Mouse (Mus musculus): ENCODE data around the gene Msmo1. TPM values are rescaled to one million over a fixed set of nuclear protein-coding genes. Genes with fewer than 3 reads are reported as not detected.

The Msmo1 gene
- total and polyA plus RNA-seq, 3 experiments: 4.1 to 9.6 (median 6.6) TPM

DNA sequence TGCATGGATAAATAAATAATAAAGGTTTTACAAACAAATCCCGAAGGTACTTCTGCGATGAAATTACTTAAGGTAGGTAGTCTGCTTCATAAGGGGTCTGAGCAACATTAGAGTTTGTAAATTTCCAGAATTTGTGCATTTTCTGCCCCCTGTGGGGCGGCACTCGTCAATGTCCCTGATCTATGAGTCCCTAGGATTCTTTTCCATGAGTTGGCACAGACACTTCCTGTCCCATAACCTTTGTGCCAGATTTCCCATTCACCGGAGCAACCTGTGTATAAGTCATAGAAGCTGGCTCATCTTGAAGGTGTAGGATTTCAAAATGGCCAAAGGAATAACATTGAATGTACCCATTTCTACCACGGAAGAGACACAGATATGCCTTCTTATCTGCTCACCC lies 43.3 kb downstream of the Msmo1 start:
- Histone ChIP-seq H3K27me3 (ENCODE audit: control insufficient read depth, insufficient read depth, low read length) (no peaks in the 10 kb centered on the region), H3K27ac (no peak overlapping the region), H3K9ac (ENCODE audit: low read depth, low read length) (no peak overlapping the region), H3K79me2 (replicated peaks; ENCODE audit: control insufficient read depth, insufficient read depth, low read length) (no peaks in the 10 kb centered on the region), H3K4me3 (no peak overlapping the region), H3K4me1 (ENCODE audit: control insufficient read depth, insufficient read depth, low read length) (peaks cover 6% of the 10 kb centered on the region; the same call in 1 of the 2 replicates), H3K36me3 (ENCODE audit: control insufficient read depth, insufficient read depth, low read length) (peaks cover 2% of the 10 kb centered on the region)
- DNase-seq: no peak
- TF ChIP-seq CTCF (IDR thresholded peaks at IDR 0.05) (no peak), EP300 (IDR thresholded peaks at IDR 0.05; ENCODE audit: insufficient read depth, low read depth, low read length) (no peak), POLR2A (IDR thresholded peaks at IDR 0.05; ENCODE audit: insufficient read depth, low read depth, low read length) (no peak)
- 67% methylated on average over 6 of the region's 6 CpGs for WGBS
- intact Hi-C loops (cut with DNase I): loop anchor here (5.0 kb wide), 2 partner anchors 42 to 252 kb away; partner anchors contain the start of gene Msmo1

DNA sequence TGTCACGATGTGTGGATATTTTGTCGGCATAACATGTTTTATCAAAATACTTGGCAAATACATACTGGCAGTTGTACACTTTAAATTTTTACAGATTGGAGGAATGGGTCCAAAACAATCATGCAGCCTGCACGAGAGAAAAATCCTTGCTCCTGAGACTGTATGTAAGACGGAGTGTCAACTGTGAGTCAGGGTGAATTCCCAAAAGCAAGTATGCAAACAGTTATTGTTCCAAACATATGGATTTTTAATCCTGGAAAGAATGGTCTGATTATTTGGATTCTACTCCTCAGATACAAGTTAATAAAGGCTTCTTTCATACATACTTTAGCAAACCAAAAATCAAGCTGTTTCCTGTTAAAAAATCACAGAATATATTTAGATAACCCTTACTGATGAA lies 44.9 kb downstream of the Msmo1 start:
- H3K4me3 ChIP-seq: no peak overlapping the region
- no peaks in the 10 kb centered on the region for H3K27me3 ChIP-seq (ENCODE audit: control insufficient read depth, insufficient read depth, low read length)
- no peak overlapping the region for H3K9ac ChIP-seq (ENCODE audit: low read depth, low read length)
- H3K79me2 ChIP-seq (replicated peaks; ENCODE audit: control insufficient read depth, insufficient read depth, low read length): no peaks in the 10 kb centered on the region; the same call in 1 of the 2 replicates
- H3K27ac ChIP-seq: peak overlapping the region; percentile 87
- H3K36me3 ChIP-seq (ENCODE audit: control insufficient read depth, insufficient read depth, low read length): peaks cover 2% of the 10 kb centered on the region
- H3K4me1 ChIP-seq (ENCODE audit: control insufficient read depth, insufficient read depth, low read length): peaks cover 6% of the 10 kb centered on the region; the same call in 1 of the 2 replicates
- intact Hi-C loops (cut with DNase I): no loop called here
- DNase-seq: no peak
- 18% methylated on average over 4 of the region's 4 CpGs for WGBS
- TF ChIP-seq EP300 (IDR thresholded peaks at IDR 0.05; ENCODE audit: insufficient read depth, low read depth, low read length) (no peak), CTCF (IDR thresholded peaks at IDR 0.05) (no peak), POLR2A (IDR thresholded peaks at IDR 0.05; ENCODE audit: insufficient read depth, low read depth, low read length) (no peak)

DNA sequence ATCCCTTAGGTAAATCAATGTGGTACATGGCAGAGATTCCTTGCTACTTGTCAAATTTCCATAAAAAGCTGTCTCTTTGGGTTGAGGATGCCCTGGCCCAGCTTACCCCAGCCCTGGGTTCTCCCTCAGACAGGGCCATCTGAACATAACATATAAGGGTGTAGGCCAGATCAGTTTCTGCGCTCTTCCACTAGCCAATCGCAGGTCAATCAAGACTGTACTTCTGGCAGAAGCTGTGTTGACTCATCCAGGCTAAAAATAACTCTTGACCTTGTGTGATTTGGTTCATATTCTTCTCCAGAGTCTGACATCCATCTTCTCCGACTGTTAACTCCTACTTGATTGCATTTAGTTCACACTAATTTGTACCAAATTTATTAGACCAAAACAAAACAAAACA lies 45.4 kb downstream of the Msmo1 start:
- 7% methylated on average over 3 of the region's 3 CpGs for WGBS
- Histone ChIP-seq H3K9ac (ENCODE audit: low read depth, low read length) (no peak overlapping the region), H3K4me3 (no peak overlapping the region), H3K27ac (peak overlapping the region; percentile 87), H3K79me2 (replicated peaks; ENCODE audit: control insufficient read depth, insufficient read depth, low read length) (no peaks in the 10 kb centered on the region; the same call in 1 of the 2 replicates), H3K36me3 (ENCODE audit: control insufficient read depth, insufficient read depth, low read length) (peaks cover 2% of the 10 kb centered on the region), H3K4me1 (ENCODE audit: control insufficient read depth, insufficient read depth, low read length) (peaks cover 6% of the 10 kb centered on the region; the same call in 1 of the 2 replicates), H3K27me3 (ENCODE audit: control insufficient read depth, insufficient read depth, low read length) (no peaks in the 10 kb centered on the region)
- TF ChIP-seq POLR2A (IDR thresholded peaks at IDR 0.05; ENCODE audit: insufficient read depth, low read depth, low read length): no peak
- no peak for TF ChIP-seq CTCF (IDR thresholded peaks at IDR 0.05)
- no peak for TF ChIP-seq EP300 (IDR thresholded peaks at IDR 0.05; ENCODE audit: insufficient read depth, low read depth, low read length)
- intact Hi-C loops (cut with DNase I): no loop called here
- peak in 1 of 2 experiments; percentile 22 for DNase-seq

DNA sequence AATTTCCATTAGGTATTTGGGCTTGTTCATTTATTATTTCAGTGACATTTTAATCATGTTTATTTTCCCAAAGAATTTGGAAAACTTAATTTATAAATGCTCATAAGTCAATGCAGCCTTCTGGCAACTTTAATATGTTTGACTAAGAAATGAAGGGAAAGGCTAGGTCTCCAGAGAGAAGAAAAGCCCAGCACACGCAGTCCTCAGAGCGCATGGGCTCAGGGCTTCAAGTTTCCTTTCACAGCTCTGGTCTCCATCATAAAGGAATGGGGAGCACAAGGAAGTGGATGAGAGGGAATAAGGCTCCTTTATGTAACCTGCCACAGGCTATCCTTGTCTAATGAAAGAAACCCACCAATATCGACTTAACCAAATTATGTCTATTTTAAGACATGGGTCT lies 51.1 kb downstream of the Msmo1 start:
- Histone ChIP-seq H3K27me3 (ENCODE audit: control insufficient read depth, insufficient read depth, low read length) (no peaks in the 10 kb centered on the region), H3K27ac (no peak overlapping the region), H3K9ac (ENCODE audit: low read depth, low read length) (no peak overlapping the region), H3K36me3 (ENCODE audit: control insufficient read depth, insufficient read depth, low read length) (no peaks in the 10 kb centered on the region), H3K4me3 (no peak overlapping the region; the same call in 1 of the 2 replicates), H3K79me2 (replicated peaks; ENCODE audit: control insufficient read depth, insufficient read depth, low read length) (no peaks in the 10 kb centered on the region; the same call in 1 of the 2 replicates), H3K4me1 (ENCODE audit: control insufficient read depth, insufficient read depth, low read length) (no peaks in the 10 kb centered on the region; the same call in 1 of the 2 replicates)
- TF ChIP-seq CTCF (IDR thresholded peaks at IDR 0.05) (no peak), EP300 (IDR thresholded peaks at IDR 0.05; ENCODE audit: insufficient read depth, low read depth, low read length) (no peak), POLR2A (IDR thresholded peaks at IDR 0.05; ENCODE audit: insufficient read depth, low read depth, low read length) (no peak)
- 72% methylated on average over 3 of the region's 3 CpGs for WGBS
- intact Hi-C loops (cut with DNase I): no loop called here
- no peak for DNase-seq

DNA sequence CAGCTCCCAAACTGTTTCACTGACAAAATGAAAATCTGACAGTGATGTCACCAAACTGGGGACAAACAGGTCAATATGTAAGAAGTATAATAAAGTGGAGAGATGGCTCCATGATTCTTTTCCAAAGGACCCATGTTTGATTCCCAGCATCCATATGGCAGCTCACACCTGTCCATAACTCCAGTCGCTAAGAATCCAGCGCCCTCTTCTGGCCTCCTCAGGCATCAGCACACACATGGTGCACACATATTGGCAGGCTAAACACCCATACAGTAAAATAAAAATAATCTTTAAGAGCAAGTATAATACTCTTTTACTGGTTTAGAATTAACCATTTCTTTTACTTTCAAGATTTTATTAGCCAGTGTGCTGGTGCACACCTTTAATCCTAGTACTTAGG lies 57.2 kb downstream of the Msmo1 start:
- intact Hi-C loops (cut with DNase I): no loop called here
- no peak overlapping the region for H3K9ac ChIP-seq (ENCODE audit: low read depth, low read length)
- WGBS: 82% methylated on average over 2 of the region's 2 CpGs

DNA sequence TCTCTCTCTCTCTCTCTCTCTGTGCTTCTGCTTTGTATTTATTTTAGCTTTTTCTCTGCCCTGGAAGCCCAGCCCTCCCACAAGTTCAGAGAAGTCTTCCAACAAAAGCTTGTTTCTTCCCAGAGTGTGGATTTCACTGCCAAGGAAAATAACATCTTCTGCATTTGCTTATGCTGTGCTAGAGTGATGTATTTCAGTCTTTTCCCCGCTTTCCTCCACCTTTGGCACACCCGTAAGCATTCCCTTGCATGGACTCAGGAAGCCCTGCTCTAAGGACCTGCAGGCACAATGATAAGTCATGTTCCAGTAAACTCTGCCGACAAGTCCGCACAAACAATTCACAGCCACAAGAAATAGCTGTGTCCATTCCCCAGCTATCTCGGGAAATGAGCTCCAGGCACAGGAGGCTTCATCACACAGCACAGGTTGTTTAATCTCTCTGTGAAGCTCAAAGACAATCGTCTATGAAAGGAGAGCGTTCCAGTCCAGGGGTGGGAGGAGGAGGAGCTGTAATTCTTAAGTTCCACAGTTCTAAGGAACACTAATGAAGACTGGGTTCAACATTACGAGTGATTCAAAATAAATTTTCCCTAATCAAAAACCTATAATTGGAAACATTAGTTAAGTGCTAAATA lies 58.5 kb downstream of the Msmo1 start:
- Histone ChIP-seq H3K79me2 (replicated peaks; ENCODE audit: control insufficient read depth, insufficient read depth, low read length) (no peaks in the 10 kb centered on the region), H3K36me3 (ENCODE audit: control insufficient read depth, insufficient read depth, low read length) (no peaks in the 10 kb centered on the region), H3K4me1 (ENCODE audit: control insufficient read depth, insufficient read depth, low read length) (no peaks in the 10 kb centered on the region), H3K4me3 (peak overlapping the region; percentile 23; the same call in 1 of the 2 replicates), H3K27ac (peak overlapping the region; percentile 61), H3K9ac (ENCODE audit: low read depth, low read length) (peak overlapping the region; percentile 50; the same call in 1 of the 2 replicates), H3K27me3 (ENCODE audit: control insufficient read depth, insufficient read depth, low read length) (no peaks in the 10 kb centered on the region)
- WGBS: 13% methylated on average over 8 of the region's 8 CpGs
- DNase-seq: peak in 1 of 2 experiments; percentile 20
- intact Hi-C loops (cut with DNase I): no loop called here
- TF ChIP-seq EP300 (IDR thresholded peaks at IDR 0.05; ENCODE audit: insufficient read depth, low read depth, low read length): 0 out of 2 replicates have a peak, but pooled peaks have one; percentile 14
- TF ChIP-seq CTCF (IDR thresholded peaks at IDR 0.05): no peak

More for the DNA sequence above, 57.2 kb downstream of the Msmo1 start:
- no peaks in the 10 kb centered on the region for H3K4me1 ChIP-seq (ENCODE audit: control insufficient read depth, insufficient read depth, low read length)
- H3K79me2 ChIP-seq (replicated peaks; ENCODE audit: control insufficient read depth, insufficient read depth, low read length): no peaks in the 10 kb centered on the region
- H3K4me3 ChIP-seq: no peak overlapping the region
- no peaks in the 10 kb centered on the region for H3K27me3 ChIP-seq (ENCODE audit: control insufficient read depth, insufficient read depth, low read length)
- H3K27ac ChIP-seq: no peak overlapping the region
- DNase-seq: no peak
- H3K36me3 ChIP-seq (ENCODE audit: control insufficient read depth, insufficient read depth, low read length): no peaks in the 10 kb centered on the region
- no peak for TF ChIP-seq EP300 (IDR thresholded peaks at IDR 0.05; ENCODE audit: insufficient read depth, low read depth, low read length)
- TF ChIP-seq CTCF (IDR thresholded peaks at IDR 0.05): peak; percentile 36

All from heart, adult 2 months (tissue).